Mouse (Mus musculus) cerebellum, postnatal 10 days (tissue): ENCODE measurements around the gene Tap1.
"Not testable (repeated sequence)": the region's sequence is repeated elsewhere in the genome, so short reads cannot be mapped to it uniquely, and the experiment has no call there.

Source experiments
- DNase-seq, 2 experiments: peaks; one replicate each; pipeline ENCODE4 v3.0.0; 2021; ENCODE audit warnings: mixed read lengths in 2 of 2

The Tap1 gene

DNA sequence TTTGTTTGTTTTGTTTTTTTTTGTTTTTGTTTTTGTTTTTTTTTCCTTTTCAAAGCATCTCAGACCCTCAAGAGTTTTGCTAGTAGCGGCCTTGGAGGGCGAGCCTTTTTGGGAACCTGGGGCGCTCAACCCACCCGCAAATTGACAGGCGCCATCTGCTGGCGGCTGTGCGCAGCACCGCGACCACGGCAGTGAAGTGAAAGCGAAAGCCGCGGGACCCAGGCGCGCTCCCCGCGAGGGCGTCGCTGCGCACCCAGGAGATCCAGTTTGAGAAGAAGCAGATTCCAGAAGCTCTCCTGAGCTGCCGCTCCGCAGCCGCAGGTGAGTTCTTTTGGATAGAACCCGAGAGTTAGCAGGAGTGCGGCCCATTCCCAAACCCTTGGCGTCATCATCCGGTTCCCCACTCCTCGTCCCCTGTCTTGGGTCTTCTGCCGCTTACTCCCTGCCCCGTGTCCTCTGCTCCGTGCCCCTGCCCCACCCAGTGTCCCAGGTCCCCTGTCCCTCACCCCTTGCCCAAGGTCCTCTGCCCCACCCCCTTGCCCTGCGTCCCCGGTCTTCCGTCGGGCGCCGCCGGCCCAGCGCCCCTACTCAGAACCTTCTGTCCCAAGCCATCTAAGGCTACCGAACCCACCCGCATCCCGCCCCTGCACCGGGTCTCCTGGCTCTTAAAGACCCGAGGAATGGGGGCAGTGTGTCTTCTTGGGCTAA is 17.1 kb downstream of the Tap1 start:
- DNase-seq: peak; percentile 92

DNA sequence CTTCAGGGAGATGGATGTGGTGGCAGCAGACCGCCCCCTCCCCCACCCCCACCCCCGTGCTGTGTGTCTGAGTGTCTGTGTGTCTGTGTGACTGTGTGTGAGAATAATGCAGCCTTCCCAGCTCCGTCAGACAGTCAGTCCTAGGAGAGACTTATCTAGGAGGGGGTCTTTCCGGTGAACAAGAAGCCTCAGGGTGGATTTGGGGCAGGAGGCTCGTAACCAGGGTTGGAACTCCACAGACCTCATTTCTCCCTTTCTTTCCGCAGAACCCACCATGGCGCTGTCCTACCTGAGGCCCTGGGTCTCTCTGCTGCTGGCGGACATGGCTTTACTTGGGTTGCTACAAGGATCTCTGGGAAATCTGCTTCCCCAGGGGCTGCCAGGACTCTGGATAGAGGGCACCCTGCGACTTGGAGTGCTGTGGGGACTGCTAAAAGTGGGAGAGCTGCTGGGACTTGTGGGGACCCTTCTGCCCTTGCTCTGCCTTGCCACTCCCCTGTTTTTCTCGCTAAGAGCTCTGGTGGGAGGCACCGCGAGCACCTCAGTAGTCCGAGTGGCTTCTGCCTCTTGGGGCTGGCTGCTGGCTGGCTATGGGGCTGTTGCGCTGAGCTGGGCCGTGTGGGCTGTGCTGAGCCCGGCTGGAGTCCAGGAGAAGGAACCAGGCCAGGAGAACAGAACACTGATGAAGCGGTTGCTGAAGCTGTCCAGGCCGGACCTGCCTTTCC is 17.8 kb downstream of the Tap1 start:
- peak; percentile 39 to 40 for DNase-seq

DNA sequence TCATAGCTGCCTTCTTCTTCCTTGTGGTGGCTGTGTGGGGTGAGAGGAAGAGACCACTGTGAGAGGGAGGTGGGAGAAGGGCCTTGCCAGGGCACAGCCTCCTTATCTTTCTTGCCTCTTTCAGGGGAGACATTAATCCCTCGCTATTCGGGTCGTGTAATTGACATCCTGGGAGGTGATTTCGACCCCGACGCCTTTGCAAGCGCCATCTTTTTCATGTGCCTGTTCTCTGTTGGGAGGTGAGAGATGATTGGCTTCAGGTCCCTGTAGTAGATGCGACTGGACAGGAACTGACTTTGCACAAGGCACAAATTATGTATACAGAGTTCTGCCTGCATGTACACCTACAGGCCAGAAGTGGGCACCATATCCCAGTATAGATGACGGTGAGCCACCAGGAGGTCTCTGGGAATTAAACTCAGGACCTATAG is 18.4 kb downstream of the Tap1 start:
- peak; percentile 31 to 56 for DNase-seq

DNA sequence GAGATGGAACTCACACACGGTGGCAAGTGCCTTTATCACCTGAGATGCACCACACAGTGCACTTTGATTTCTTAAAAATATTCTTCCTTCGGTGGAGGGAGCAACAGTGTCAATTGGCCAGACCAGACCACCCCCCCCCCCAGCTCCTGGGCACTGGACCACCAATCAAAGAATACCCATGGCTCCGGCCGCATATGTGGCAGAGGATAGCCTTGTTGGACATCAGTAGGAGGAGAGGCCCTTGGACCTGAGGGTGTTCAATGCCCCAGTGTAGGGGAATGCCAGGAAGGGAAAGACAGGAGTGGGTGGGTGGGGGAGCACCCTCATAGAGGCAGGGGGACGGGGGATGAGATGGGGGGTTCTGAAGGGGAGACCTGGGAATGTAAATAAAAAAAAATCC is 19.4 kb downstream of the Tap1 start:
- peak in 1 of 2 experiments; percentile 1 for DNase-seq

DNA sequence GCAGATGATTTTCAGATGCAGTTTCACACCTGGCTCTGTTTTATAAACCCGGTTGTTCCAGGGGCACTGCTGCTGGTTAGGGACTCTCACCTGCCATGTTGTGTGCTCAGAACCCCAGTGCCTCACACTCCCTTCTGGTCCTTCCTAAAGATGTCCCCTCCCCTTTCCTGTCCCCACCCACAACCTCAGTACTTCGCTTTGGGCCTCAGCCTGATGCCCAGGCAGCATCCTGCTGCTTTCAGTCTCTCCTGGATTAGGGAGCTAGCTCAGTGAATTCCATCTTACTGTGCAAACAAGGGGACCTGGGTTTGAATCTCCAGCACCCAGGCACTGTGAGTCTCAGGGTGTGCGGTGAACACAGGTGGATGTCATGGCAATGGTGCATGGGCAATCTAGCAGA is 20.1 kb downstream of the Tap1 start:
- peak in 1 of 2 experiments; percentile 1 for DNase-seq

DNA sequence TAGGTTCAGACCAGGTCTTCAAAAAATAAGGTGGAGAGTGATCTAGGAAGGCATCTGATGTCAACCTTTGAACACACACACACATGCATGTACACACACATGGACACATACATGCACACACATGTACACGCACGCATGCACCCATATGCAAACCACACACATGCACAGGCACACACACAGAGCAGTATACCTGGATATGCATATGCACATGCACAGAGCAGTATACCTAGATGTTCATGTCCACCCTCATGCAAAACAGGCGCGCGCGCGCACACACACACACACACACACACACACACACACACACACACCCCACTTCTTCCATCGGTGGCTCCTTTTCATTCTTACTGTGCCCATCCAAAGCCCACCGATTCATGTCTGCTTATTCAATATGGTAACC is 20.5 kb downstream of the Tap1 start:
- DNase-seq: peak in 1 of 2 experiments; percentile 1

DNA sequence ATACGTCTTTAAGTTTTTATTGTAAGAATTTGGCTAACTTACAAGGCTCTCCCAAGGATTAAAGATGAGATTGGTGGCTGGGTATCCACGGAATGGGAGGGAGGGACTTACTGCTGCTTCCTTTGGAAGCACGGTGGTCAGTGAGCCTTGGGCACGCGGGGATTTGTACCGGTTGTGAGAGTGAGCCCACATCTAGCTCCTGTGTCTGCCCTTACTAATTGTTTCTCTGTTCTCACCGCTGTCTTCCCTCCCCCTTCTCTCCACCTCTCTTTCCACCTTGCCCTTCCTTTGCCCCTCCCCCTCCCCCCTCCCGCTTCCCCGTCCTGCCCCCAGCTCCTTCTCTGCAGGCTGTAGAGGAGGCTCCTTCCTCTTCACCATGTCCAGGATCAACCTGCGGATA is 21.1 kb downstream of the Tap1 start:
- DNase-seq: peak in 1 of 2 experiments; percentile 0

DNA sequence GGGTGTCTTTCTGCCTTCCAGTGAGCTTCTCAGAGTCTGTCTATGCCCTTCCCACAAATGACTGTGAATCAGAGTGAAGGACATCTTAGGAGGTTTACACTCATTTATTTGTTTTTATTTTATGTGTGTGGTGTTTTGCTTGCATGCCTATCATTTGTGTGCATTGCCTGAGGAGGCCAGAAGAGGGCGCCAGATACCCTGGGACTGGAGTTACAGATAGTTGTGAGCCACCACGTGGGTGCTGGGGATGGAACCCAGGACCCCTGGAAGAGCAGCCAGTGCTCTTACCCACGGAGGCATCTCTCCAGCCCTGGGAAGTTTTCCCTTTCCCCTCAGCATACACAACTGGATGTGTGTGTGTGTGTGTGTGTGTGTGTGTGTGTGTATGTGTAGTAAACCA is 22.3 kb downstream of the Tap1 start:
- DNase-seq: no peak

DNA sequence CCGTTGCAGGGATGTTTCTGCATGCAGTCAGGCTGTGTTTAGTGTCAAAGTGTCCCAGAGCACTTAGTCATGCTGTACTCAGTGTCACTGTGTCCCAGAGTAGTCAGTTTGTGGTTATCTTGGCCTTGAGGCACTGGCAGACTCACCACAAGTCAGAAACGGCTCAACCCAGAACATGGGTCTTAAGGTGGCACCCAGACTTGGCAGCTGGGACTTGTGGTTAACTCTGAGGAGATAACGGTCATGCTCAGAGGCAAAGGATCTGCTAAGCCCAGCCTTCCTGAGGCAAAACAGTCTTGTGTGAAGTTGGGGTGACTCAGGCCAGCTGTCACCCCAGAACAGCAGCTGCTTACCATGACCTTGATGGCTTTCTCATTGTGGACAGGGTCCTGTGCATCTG is 23.2 kb downstream of the Tap1 start:
- no peak for DNase-seq

DNA sequence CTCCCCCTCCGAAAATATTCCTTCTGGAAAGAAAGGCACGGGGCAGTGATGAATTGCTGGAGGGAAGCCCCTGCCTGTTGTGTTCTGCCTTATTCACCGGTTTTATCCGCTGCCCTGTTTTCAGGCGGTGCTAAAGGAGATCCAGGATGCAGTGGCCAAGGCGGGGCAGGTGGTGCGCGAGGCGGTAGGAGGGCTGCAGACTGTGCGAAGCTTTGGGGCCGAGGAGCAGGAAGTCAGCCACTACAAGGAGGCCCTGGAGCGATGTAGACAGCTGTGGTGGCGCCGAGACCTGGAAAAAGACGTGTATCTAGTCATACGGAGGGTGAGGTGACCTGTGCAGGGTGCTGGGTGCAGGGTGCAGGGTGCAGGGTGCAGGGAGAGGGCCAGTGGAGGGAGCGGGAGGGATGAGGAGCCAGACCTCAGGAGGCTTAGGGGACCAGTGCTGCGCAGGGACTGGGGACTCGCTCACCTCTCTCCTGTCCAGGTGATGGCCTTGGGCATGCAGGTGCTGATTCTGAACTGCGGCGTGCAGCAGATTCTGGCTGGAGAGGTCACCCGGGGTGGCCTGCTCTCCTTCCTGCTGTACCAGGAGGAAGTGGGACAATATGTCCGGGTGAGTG is 24.5 kb downstream of the Tap1 start:
- peak in 1 of 2 experiments; percentile 2 for DNase-seq

DNA sequence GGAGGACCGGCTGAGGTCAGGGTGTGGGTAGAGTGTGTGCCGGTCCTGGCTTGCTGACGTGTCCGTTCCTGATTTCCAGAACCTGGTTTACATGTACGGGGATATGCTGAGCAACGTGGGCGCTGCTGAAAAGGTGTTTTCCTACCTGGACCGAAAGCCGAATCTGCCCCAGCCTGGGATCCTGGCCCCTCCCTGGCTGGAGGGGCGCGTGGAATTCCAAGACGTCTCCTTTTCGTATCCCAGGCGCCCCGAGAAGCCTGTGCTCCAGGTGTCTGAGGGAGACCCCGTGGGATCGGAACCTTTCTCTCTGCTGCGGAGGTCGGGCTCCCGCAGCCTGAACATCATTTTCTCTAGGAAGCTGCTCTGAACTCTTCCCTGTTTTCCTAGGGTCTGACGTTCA is 26.6 kb downstream of the Tap1 start:
- no peak for DNase-seq

DNA sequence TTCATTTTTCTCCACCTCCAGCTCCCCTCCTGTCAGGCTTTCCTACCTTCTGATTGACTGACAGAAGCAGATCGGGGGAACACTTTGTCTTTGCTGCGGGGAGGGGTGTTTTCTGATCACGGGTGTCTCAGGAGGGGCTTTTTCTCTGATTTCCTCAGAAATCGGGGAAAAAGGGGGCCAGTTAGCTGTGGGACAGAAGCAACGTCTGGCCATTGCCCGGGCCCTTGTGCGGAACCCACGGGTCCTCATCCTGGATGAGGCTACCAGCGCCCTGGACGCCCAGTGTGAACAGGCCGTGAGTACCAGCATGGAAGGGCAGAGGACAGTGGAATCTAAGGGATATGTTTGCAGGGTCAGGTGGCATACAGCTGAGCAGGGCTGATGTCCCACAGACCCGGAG is 27.8 kb downstream of the Tap1 start:
- no peak for DNase-seq

DNA sequence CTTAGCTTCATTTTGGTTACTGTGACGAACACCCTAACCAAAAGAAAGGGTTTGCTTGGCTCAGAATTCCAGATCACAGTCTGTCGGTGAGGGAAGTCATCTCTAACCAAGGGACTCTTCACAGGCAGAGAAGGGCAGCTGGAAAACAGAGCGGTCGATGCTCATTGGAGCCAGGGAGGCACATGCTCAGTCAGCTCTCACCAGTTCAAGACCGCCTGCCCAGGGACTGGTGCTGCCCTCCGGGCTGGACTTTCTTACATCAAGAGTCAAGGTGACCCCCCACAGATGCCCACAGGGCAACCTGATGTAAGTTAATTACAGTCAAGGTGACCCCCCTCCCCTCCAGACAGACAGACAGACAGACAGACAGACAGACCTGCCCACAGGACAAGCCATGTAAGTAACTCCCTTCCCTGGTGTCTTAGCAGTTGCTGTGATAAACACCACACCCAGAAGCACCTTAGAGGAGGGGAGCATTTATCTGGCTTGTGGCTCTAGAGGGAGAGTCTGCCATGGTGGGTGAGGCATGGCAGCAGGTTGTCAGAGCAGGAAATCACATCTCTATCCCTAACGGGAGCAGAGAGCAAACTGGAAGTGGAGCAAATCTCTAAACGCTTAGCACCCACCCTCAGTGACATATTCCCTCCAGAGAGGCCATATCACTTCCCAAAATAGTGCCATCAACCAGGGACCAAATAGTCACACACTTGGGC is 30.0 kb downstream of the Tap1 start:
- no peak for DNase-seq

DNA sequence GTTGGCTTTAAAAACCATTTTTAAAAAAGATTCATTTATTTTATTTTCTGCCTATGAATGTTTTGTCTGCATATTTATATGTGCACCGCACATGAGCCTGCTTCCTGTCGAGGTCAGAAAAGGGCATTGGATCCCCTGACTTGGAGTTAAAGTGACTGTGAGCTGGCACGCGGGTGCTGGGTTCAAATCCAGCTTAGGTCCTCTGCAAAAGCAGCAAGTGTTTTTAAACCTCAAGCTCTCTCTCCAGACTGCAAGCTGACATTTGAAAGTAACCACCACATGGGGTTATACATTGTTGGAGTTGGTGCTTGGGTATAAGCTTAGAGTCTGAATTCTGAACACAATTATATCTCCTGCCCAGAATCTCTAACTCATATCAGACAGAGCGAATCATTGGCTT is 30.6 kb downstream of the Tap1 start:
- DNase-seq: no peak

DNA sequence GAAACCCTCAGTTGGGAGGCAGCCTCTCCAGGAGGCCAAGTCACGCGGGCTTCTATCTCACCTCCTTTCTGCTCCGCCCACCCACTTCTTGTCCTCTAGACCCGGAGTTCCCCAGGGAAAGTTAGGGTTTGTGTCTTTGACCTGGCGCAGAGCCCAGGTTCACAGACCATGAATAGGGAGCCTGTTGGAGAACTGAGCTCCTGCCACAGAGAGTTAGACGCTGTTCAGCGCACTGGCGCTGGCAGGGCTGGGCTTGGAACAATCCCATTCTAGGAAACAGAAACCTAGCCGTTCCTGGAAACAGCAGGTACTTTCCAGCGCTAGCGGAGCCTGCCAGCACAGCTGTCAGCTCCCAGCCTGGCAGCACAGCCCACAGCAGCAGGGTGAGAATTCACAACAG is 31.3 kb downstream of the Tap1 start:
- peak; percentile 64 to 65 for DNase-seq

DNA sequence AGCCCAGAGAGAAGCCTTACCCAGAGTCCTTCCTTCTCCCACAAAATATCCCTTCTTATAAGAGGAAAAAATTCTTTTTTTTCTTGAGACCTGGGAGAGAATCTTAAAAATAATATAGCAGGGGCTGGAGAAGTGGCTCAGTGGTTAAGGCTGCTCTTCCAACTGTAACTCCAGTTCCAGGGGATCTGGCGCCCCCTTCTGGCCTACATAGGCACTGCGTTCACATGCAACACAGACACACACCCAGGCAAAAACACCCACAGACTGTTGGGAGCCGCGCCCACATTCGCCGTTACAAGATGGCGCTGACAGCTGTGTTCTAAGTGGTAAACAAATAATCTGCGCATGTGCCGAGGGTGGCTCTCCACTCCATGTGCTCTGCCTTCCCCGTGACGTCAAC is 31.7 kb downstream of the Tap1 start:
- peak; percentile 73 to 83 for DNase-seq

DNA sequence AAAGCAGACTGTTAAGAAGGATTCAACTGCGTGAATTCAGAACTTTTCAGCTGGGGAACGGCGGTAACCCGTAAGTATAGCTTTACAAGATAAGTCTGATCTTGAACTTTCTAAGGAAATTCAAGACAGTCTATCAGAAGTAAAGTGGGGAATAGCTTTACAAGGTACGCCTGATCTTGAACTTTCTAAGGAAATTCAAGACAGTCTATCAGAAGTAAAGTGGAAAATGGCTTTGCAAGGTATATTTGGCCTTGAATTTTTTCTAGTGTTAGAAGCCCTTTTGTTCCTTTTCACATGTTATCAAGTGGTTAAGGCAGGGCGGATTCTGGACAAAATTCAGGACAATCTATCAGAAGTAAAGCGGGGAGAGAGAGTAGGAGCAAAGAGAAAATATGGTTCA is 32.4 kb downstream of the Tap1 start:
- peak in 1 of 2 experiments; percentile 55 for DNase-seq

DNA sequence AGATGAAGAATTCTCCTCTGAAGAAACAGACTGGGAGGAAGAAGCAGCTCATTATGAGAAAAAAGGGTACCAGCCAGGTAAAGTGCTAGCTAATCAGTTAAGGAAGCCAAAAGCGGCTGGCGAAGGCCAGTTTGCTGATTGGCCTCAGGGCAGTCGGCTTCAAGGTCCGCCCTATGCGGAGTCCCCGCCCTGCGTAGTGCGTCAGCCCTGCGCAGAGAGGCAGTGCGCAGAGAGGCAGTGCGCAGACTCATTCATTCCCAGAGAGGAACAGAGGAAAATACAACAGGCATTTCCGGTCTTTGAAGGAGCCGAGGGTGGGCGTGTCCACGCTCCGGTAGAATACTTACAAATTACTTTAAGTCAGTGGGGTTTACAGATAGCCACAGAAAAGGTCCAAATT is 33.0 kb downstream of the Tap1 start:
- not testable (repeated sequence) for DNase-seq

DNA sequence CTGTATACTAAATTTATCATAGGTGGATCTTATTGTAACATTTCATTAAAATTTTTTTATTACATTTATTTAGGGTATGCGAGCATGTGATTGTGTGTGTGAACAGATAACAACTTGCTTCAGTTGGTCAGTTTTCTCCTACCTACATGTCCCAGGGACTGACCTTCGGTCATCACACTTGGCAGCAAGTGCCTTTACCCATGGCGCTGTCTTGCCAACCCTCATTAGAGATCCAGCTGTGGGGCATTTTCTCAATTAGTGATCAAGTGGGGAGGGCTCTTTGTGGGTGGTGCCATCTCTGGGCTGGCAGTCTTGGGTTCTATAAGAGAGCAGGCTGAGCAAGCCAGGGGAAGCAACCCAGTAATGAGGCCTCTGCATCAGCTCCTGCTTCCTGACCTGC is 37.5 kb downstream of the Tap1 start:
- no peak for DNase-seq

DNA sequence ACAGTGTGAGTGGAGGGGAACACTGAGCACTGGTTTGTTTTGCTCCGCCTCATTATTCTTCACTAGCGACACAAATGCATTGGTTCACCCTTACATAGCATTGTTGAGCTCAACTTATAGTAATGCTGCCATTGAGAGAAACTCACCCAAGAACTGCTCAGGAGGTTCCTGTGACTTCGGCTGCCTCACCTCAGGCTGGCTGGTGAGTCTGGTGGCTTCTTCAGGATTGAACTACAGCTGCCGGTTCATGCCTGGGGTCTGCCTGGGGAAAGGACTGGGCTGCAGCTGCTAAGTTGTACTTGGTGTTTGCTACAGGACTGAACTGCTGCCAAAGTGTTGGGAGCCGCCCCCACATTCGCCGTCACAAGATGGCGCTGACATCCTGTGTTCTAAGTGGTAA is 38.1 kb downstream of the Tap1 start:
- no peak for DNase-seq

DNA sequence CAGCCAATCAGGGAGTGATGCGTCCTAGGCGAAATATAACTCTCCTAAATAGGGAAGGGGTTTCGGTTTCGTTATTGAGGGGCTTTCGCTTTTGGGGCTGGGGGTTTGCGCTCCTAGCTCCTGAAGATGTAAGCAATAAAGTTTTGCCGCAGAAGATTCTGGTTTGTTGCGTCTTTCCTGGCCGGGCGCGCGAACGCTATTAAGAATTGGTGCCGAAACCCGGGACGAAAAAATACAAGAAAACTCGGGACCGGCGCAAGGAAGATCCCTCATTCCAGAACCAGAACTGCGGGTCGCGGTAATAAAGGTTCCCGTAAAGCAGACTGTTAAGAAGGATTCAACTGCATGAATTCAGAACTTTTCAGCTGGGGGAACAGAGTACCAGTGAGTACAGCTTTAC is 38.6 kb downstream of the Tap1 start:
- not testable (repeated sequence) for DNase-seq

DNA sequence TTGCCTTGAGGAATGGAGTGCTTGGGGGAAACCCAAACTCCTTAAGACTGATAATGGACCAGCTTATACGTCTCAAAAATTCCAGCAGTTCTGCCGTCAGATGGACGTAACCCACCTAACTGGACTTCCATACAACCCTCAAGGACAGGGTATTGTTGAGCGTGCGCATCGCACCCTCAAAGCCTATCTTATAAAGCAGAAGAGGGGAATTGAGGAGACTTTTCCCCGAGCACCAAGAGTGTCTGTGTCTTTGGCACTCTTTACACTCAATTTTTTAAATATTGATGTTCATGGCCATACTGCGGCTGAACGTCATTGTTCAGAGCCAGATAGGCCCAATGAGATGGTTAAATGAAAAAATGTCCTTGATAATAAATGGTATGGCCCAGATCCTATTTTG is 43.6 kb downstream of the Tap1 start:
- not testable (repeated sequence) for DNase-seq

DNA sequence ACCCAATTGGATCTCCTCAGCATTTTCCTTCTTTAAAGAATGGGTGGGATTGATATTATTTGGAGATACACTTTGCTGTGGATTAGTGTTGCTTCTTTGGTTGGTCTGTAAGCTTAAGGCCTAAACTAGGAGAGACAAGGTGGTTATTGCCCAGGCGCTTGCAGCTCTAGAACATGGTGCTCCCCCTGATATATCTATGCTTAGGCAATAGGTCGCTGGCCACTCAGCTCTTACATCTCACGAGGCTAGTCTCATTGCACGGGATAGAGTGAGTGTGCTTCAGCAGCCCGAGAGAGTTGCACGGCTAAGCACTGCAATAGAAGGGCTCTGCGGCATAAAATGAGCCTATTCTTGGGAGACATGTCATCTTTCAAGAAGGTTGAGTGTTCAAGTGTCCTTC is 44.7 kb downstream of the Tap1 start:
- DNase-seq: not testable (repeated sequence)
